Mouse (Mus musculus): ENCODE results near the gene Ror2.

The Ror2 gene

DNA sequence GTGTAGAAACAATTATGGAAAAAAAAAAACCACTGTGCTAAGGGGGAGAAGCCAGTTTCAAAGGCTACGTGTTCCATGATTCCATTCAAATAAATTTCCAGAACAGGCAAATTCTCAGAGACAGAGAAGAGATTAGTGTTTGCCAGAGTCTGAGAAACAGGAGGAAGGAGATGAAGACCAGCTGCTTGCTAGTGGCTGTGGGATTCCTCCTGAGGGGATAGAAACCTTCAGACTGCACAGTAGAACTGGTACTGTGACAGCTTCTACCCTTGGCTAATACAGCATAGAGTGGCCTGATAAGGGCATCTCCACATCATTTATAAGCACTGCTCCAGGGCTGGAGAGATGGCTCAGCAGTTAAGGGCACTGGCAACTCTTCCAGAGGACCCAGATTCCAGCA lies 11.2 kb downstream of the Ror2 start:
- DNase-seq (ENCODE audit: low read depth, low spot score) = no peak

DNA sequence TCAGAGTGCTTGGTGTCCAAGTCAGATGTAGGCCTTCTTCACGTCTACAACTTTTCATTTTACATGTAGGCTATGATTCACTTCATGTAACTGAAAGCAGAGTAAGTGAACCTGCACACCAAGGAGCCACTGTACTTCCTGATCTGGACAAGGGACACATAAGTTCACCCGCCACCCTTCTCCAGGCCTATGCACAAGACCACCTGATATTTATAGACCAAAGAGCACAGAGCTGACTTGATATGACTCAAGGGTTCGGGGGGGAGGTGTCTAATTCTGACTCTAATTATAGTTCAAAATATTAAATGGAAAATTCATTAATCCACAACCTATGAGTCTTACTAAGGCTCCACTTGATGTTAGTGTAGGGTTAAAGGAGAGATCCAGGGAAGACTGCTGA lies 14.3 kb downstream of the Ror2 start:
- DNase-seq (ENCODE audit: low read depth, low spot score) = no peak

DNA sequence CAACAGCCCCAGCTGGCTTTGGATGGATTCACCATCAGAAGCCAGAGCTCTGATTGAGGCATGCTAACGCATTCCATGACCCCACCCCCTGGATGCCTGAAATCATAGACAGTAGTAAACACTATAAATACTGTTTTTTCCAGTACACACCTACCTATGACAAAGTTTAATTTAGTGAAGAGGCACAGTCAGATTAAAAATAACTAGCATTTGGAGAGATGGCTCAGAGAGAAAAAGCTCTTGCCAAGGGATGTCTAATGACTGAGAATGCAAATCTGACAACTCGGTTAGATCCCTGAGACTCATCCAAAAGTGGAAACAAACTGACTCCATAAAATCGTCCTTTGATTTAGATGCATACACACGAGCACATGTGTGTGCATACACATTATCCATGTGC lies 15.4 kb downstream of the Ror2 start:
- DNase-seq (ENCODE audit: low read depth, low spot score) = no peak

DNA sequence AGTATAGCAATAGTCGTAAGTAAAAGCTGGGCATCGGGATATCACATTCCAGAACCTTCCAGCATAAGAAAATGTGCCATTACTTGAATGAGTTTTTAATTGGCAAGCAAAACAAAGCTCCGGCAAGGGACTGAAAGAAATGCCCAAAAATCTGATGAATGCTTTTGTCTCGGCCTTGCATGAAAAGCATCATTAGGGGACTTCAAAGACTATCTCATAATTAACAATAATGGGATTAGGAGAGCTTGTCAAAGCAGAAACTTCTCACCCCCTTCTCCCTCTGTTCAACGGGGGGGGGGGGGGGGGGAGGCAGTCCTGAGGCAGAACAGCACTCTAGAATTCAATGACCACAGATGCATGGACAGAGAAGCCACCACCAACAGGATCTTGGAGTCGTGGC lies 17.4 kb downstream of the Ror2 start:
- no peak for DNase-seq (ENCODE audit: low read depth, low spot score)

DNA sequence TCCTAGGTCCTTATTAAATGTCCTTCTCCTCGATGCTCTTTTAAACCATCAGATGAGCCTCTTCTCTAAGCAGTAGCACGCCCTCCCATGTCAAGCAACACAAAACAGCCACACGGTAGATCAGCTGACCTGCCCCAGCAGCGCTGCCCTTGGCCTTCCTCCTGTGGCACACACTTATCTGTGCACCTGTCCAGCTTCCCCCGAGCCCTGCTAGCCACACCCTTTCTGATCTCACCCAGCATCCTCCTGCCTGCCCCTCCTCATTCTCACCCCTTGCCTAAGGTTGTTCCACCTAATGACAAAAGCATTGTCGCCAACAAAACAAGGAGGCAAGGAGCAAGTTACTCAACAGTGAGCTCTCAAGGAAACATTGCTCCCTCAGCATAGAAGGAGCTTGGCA lies 18.1 kb downstream of the Ror2 start:
- DNase-seq (ENCODE audit: low read depth, low spot score) = no peak

DNA sequence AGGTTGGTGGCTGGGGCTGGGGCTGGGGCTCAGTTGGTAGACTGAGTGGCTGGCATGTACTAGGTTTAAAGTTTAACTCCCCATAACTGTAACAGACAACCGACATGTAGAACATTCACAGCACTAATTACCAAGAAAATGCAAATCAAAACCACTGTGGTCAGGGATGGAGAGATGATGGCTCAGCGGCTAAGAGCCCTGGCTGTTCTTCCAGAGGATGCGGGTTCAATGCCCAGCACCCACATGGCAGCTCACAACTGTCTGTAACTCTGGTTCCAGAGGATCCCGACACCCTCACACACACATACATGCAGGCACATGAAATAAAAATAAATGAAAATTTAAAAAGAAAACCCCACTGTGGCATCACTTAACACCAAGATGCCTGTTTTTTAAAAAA lies 18.8 kb downstream of the Ror2 start:
- DNase-seq (ENCODE audit: low read depth, low spot score) = no peak

DNA sequence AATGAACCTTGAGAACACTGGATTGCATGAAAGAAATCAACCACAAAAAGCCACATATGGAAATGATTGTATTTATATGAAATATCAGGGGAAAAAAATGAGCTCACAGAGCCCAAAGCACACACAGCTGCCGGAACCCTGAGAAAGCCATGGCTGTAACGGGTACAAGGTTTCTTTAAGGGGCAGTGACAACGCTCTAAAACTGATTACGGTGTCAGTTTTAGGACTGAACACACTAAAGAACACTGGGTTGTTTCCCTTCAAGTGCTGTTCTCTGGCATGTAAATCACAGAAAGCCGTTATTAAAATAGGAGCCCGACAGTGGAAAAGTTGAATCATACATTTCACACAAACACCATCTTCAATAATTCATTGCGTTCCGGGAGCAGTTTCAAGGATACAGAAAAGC lies 19.4 kb downstream of the Ror2 start:
- no peak for DNase-seq (ENCODE audit: low read depth, low spot score)

DNA sequence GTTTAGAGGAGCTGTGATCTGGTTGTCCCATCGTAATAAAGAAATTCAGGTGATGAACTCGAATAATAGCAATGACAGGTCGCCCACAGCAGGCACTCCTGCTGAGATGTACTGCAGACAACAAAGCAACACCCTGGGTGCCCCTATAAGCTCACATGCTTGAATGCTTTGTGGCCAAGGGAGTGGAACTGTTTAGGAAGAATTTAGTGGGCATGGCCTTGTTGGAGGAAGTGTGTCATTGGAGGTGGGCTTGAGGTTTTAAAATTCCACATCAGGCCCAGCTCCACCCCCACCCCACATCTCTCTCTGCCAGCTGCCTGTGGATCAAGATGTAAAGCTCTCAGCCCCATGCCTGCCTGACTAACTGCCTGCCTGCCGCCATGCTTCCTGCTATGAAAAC lies 21.0 kb downstream of the Ror2 start:
- DNase-seq (ENCODE audit: low read depth, low spot score) = no peak

DNA sequence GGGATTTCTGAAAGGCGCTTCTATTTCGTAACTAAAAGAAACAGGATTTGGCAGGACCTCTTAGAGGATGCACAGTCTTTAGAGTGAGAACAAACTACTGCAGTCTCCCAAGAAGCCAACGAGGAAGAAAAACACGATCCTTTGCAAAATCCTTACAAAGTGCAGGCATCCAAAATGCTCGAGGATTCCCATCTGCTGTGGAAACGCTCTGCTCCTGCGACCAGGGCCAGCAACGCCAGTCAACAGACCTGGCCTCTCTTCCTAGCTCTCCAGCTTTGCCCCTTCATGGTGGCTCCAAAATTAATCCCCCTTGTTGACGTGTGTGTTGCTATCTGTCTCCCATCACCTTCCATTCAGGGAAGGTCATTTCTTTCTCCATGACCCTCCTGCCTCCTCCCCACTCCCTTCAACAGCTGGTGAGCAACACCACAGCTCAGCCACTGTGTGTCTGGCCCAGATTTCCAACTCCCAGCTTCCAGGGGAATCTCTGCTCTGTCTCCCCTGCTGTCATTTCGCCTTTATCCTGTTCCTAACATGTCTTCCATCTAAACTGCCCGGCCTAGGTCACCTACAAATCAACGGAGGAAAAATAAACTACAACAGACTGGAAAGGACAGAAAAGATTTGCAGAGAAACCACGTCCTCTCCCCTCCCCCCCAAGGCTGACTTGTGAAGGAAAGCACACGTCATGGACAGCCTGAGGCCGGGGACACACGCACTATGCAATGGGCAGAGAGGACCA lies 23.2 kb downstream of the Ror2 start:
- no peak for DNase-seq (ENCODE audit: low read depth, low spot score)

DNA sequence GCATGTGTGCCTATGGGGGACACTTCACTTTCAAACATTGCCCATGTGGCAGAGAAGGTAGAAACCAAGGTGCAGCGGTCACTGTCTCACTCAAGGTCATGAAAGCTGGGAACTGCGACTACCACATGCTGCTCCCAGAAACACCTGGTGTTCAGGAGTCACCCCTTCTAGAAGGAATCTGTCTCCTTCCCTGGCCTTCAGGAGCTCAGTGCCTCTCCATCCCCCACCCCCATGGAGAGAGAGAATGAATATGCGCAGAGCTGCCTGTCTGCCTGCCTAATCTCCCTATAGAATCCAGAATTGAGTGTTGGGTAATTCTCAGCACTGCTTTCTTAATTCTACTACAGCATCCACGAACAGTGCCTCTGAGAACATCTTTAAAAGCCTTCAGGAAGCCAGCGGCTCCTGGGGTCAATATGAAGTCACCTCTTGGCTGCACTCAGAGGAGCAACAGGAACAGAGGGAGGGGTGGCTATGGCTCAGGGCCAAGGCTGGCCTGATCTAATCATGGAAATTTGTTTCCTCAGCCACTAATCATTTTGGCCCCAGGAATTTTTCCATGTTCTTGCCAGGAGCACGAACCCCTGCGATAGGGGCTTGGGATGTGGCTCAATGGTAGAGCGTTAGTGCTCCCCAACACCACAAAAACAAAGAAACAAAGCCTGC lies 24.7 kb downstream of the Ror2 start:
- DNase-seq (ENCODE audit: low read depth, low spot score) = no peak

DNA sequence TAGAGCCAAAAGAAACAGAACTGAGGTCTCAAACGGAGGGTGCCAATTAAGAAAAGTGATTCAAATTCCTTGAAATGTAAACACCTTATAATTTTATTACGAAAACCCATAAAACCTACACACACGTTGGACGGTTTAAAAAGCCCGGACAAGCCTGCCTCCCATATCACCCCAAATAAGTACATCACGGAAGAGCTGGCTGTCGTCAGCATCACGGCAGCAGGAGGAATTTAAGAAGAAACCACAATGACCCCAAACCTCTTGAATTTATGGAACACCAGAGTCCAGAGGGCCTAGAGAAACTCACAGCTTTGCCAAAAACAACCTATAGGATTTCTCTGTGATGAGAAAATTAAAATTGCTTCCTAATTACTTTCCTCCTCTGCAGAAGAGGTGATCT lies 27.0 kb downstream of the Ror2 start:
- no peak for DNase-seq (ENCODE audit: low read depth, low spot score)

DNA sequence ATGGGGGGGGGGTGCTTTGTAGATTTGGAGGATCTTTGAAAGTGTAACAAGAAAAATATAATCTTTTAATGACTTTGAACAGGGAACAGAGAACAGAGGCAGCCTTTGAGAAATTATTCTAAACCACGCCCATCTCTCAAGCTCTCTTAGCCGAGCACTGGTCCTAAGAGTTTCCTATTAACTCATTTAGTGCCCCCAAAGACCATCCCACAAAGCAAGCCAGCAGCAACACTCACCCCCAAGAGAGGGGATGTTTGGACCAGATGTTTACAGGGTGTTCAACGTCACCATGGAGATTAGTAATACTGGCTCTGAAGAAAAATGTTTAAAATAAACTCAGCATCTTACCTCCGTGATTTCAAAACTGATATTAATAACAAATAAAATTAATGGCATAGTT lies 27.4 kb downstream of the Ror2 start:
- DNase-seq (ENCODE audit: low read depth, low spot score) = no peak

DNA sequence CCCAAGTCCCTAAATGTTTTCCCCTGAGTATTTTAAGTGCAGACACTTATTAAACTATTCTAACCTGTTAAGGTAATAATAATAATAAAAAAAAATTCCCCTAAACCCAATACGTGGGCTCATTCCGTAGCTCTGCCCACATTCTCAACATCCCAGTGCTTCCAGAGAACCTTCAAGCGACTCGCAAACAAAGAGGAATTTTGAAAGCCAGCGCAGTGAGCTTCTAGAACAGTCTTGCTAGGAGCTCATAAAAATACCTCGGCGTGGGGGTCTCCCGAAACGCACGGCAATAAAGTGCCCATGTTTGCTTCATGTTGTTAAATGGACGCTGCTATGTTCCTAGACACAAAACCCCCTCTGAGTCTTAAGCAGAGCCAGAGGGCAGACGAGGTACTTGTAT lies 32.7 kb downstream of the Ror2 start:
- DNase-seq (ENCODE audit: low read depth, low spot score) = no peak

DNA sequence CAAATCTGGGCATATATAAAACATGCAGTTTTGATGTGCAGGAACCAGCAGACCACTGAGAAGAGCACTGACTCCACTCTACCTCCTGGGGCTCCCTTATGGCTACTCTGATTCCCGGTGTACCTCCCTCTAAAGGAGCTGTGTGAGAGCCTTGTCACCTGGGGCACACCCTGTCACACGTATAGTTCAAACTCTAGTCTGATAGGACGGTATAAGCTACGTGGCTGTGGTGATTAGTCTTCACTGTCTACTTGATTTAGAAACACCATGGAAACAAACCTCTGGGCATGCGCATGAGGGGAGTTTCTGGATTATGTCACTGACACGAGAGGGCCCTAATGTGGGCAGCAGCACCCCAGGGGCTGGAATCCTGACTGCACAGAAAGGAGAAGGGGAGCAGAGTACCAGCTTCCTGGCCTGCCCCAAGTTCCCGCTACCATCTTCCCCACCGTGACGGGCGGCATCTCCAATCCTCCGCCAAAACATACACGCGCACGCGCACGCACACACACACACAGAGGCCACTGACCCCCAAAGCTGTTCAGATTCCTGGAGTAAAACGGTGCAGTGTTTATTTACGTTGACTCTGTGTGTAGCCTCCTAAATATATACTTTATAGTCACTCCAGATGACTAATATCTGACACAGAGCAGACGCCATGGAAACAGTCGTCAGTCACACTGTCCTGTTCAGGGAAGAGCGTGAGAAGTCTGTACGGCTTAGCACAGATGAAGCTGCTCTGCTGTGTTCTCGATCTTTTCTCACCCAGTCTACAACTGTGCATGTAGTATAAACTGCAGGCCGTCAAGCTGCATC lies 37.1 kb downstream of the Ror2 start:
- no peak for DNase-seq (ENCODE audit: low read depth, low spot score)

DNA sequence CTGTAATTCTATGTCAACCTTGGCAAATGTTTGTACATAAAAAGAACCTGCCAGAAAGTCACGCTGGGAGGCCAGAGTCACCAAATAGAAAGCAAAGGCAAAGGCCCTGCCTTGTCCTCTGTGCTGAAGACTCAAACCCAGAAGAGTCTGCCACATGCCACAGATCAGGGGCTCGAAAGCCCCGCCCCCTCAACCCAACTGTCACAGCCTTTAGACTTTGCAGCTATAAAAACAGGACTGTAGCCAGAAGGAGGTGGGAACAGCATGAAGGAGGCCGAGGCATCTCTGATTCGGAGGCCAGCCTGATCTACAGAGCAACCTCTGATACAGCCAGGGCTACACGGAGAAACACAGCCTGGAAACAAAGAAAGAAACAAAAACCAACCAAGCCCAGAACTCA lies 37.8 kb downstream of the Ror2 start:
- DNase-seq (ENCODE audit: low read depth, low spot score) = no peak

DNA sequence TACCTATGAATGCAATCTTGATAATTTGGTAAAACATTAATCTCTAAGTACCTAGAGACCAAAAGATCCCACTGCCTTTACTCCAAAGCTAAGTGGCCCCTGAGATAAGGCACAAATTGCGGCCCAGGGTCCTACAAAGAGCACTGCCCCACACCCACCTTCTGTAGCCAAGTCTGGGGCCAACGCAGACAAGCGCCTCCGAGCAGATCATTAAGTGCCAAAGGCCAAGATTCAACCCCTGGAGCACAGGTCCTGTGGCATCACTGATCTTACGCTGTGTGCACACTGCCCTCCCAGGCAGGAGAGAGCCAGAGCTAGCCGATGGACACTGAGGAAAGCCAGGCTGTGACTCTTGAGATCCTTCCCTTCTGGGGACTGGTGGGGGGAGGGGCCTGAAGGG lies 38.7 kb downstream of the Ror2 start:
- no peak for DNase-seq (ENCODE audit: low read depth, low spot score)

DNA sequence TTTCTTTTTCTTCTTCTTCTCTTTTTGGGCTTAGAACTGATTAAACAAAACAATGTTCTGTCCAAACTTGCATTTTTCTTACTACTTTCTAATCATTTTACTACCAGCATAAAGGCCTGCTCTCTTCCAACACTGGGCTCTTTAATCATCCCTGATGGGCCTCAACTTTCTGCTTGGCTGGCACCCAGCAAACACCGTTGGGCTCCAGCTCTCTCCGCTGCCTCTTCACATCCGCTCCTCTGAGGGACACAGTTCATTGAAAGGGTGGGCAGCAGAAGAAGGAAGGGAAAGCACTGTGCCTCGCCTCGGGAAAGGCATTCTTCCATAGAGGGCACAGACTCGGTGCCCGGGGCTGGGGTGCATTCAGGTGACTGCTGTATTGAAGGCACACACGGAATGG lies 41.8 kb downstream of the Ror2 start:
- DNase-seq (ENCODE audit: low read depth, low spot score) = no peak

DNA sequence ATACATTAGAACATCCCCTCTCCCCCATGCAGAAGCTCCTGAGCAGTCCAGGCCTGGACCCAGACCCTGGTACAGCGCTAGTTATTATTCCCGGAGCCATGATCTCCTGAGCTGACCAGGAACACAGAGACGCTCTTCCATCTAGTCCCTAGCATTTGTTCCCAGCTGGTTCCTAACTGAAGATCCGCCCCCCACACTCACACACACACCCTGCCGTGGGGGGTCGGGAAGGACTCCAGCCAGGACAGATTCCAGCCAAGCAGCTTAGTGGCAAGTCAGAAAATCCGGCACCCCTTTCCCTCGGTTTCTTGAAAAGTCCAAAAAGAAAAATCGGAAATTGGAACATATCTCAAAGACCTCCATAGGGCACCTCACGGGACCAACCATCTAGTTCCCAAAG lies 48.5 kb downstream of the Ror2 start:
- DNase-seq (ENCODE audit: low read depth, low spot score) = no peak

DNA sequence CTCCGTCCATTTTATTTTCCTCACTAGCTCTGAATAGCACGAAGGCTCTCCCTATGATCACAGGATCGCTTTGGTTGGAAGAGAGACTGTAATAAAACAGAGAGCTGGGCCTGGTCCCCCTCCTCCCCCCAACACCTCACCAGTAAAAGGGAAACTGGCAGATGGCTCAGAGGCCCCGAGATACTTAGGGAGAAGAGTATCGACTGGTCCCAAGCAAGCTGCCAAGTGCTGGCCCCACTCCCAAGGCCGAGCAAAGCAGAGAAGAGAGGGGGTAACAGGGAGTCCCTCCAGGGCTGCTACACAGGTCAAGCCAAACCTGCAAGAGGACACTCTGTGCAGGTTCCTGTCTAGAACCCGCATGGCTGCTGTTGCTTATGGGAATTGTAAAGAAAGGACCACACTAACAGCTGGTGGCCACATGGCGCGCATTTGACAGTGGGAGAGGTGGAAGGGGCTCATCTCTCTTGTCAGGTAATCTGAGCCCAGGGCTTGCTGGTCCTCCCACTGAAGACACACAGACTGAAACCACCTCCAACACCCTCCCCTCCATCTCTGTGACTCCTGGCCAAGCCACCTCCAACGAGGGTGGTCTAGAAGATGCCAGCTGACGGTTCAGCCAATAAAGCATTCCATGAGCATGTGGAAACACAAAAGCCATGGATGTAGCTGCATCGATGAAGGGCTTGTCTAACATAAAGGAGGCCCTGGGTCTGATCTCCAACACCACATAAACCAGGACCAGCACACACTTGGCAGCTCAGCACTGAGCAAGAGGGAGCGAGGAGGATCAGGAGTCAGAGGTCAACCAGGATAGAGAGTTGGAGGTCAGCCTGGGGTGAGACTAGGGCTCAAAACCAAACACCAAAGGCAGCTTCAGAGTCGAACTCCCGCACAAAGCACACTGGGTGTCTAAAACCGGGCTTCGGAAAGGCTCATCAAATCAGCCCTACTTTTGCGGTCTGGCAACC lies 49.2 kb downstream of the Ror2 start:
- no peak for DNase-seq (ENCODE audit: low read depth, low spot score)

DNA sequence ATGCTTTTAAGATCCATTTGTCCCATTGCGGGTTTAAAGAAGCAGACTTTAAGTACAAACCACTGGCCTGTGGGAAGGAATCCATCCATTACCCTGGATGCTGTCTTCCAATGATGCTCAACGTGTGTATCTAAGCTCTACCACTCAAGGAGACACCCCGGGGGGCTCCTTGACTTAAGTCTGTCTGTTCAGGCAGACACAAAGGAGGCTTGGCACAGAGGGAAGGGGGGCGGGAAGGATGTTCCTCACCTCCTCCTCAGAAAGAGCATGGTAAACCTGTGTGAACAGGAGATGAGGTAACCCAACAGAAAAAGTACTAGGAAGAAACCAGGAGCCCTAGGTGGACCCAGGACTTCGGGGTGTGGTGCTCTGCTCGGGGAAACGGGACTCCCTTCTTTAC lies 50.0 kb downstream of the Ror2 start:
- DNase-seq (ENCODE audit: low read depth, low spot score) = no peak

DNA sequence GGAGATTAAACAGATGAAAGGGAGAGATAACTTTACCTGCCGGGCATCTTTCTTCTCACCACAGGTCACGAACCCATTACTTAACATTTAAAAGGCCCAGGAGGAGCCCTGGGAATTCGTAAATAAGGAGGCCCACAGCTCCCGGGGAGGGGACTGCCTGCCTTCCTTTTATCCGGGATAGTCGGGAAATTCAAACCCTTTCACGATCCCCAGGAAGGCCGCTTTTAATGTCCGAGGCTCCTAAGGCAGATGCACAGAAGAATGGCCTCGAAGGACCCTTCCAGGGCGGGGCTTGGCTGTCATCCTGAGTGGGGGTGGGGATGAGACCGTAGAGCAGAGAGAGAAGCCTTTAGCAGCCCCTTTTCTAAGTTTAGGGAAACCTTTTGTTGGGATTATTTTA lies 51.1 kb downstream of the Ror2 start:
- no peak for DNase-seq (ENCODE audit: low read depth, low spot score)
